Mouse (Mus musculus) embryo, embryonic 9.5 days (tissue): Measurements from ENCODE around the gene Rbpj.
"Not testable (repeated sequence)": the region's sequence is repeated elsewhere in the genome, so short reads cannot be mapped to it uniquely, and the experiment has no call there.

Experiments used
- DNase-seq: peaks from one replicate; pipeline ENCODE4 v3.0.0-alpha.2; 2017; ENCODE audit errors: extremely low spot score

Gene Rbpj

DNA sequence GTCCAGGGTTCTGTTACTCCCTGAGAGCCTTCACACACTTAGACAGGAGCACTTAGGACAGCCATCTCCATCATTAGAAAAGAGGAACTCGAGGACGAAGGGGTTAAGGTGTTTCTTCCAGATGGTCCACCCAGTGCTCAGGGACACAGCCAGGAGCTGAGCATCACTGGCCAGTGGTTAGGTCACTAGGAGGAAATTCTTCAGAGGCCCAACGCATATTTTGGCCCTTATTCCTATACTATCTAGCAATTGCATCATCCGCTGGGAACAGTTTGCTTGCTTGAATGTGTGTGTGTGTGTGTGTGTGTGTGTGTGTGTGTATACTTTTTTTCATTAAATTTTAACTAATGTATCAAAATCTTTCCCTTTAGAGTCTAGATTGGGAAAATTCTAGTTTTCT is 45.5 kb downstream of the Rbpj start:
- no peak for DNase-seq

DNA sequence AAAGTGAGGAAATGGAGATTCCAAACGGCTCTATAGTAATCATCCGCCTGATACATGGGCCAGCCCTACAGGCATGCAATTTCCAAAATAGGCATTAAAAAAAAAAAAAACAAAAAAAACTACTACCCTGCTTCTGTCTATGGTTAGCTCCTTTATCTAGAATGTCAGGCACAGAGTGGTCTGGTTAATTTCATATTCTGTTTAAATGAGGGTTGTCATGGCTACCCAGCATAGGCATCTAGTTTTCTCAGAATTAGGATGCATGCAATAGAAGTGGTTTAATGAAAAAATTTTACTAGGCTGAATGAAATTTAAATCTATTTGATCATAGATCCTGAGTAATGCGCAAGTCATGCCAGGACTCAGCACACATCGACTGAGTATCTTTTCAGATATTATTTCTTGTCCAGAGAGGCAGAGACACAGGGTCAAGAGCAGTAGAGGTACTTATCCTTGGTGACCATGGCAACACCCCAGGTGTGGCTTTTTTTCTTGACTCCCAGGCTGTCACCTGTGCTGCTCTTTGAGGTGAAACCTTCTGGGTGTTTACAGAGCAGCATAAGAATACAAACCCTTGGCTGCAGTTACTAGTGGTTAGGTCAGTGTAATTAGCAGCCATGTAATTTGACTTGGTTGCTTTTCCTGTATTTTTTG is 49.1 kb downstream of the Rbpj start:
- no peak for DNase-seq

DNA sequence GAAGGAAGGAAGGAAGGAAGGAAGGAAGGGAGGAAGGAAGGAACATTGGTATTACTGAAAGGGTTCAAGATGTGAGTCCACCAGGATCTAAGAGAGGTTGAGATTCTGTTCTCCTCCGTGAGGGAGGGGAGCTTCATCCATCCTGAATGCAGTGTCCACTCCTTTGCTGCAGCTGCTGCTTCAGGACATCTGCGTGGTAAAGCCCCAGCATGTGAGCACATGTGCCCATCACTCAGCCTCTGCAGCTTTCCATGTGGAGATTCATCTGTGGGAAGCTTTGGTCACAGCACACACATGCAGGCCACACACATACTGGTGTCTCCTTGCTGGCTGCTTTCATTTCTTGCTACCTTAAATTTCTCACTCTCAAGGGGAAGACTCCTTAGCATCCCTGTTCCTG is 50.5 kb downstream of the Rbpj start:
- no peak for DNase-seq

DNA sequence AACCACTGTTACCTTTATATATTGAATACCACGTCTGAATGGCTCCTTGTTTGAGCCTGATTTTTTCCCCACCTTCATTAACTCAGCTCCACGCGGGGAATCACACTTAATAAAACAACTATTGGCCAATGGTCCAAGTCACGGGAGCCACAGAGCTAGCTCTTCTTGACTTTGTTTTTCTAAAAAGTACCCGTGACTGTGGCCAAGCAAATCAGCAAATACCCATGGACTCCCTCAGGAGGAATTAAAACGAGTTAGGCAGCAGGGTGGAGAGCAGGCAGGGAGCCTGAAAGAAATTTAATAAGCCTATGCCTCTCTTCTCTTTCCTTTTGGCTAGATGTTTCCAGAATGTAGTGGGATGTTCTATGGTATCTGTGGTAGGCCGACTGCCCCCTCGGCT is 51.9 kb downstream of the Rbpj start:
- DNase-seq, result no peak

DNA sequence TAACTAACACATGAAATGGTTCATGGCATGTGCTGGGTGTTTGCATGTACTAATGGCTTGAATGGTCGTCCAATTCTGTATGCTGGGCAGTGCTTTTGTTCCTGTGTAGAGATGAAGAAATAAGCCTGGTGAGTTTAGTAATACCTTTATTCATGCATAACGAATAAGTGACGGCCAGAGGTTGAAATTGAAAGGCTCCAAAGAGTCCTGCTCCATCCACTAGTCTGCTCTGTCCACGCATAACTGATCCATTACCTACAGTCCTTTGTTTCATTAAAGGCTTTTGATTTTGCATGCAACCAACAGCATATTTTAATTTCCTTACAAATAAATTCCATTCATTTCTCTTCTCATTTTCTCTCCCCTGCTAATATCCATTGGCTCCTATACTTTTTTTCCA is 53.2 kb downstream of the Rbpj start:
- DNase-seq, result no peak

DNA sequence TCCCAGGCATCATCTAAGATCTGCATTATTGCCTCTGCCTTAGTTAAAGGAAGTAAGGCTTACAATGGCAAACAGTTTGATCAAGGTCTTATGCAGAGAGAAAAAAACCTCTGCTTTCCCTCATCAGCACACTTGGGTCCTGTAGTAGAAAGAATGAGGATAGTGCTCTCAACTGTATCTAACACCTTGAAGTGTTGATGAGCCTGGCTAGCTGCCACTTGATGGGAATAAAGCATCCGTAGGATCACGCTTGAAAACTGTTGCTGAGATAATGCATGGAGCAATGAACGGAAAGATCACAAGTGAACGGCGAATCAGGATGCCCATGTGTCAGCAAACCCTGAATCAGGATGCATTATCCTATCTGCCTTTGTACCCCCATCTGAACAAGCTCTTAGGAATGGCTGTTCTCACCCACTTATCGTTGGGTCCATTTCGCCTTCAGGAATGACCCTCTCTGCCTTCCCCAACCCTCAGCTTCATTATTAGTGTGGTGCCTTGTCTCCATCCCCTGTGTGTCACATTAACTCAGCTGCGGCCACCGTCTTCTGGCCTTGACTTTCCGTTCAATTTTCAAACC is 54.1 kb downstream of the Rbpj start:
- DNase-seq, result no peak

DNA sequence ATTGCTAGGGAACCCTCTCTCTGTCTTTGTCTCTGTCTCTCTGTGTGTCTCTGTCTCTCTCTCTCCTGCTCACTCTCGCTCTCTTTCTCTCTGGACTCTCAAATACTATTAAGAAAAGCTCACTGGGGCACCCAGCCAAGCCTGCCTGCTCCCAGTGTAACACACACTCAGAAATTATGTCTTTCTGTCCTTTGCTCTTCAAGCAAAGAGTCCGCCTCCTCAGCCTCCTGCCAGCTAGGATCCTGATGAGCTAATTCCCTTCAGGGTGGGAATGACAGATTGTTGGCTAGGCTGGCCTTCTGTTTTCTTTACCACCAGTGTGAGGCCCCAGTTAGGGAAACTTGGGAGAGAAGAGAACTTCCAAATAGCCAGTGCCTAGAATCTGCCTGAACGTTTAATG is 57.1 kb downstream of the Rbpj start:
- no peak for DNase-seq

DNA sequence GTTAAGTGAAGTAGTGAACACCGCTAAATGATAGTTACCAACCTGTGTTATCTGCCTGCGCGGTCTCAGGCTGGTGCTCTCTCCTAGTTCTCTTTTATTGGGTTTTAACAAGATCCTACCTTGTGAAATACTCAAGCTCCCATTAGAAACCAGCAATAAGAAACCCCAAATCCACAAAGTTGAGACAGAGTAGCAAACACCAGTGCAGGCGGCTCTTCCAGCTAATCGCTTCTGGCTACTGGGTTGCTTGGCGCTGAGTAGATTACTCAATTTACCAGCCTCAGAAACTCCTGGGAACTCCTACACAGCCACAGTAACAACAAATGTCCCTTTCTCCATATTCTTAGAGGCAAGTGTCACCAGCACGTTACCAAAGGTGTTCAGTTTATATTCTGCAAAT is 58.2 kb downstream of the Rbpj start:
- DNase-seq, result no peak

DNA sequence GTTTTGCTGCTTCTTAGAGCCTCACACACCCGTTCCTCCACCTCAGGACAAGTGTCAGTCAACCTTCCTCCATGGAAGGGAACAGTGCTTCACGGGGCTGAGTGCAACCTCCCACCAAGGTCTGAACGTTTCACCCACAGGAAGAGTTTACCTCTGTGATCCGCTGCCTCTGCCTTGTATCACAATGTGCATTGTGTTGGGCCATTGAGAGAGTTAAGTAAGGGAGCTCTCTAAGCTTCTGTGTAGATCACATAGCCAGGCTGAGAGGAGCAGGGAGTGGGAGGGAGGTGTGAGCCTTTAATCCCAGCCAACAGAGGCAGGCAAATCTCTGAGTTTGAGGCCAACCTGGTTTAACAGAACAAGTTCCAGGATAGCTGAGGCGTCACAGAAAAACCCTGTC is 58.9 kb downstream of the Rbpj start:
- DNase-seq, result no peak

DNA sequence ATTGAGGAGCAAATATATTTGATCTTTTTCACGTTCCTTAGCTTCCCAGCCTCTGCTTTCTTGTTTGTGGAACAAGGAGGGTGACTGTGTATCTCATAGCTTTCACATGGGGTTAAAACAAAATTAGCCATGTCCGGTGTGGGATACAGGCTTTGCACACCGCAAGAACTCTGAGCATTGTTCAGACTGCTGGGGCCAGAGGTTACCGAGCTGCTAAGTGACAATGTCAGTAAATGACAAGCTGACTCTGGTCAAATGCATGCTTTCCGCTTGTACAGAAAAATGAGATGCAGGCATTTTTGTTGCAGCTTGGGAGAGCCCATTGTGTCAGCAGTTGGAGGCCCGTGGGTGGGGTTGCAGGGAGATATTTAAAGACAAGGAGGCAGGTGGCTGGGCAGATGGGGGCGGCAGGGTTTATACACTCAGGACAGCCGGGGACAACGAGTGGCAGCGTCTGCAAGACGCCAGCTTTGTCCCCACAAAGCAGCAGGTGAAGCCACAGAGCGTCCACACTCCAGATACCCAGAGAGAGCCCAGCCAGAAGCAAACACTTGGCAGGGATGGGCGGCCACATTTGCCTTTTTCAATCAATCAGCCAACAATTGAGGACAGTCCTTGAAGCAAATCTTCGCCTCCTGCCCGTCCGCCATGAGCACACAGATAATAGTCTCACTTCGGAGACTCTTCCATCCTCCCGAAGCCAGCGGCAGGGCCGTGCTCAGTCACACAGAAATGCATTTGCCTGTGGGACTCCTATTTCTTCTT is 59.5 kb downstream of the Rbpj start:
- peak; percentile 37 for DNase-seq

DNA sequence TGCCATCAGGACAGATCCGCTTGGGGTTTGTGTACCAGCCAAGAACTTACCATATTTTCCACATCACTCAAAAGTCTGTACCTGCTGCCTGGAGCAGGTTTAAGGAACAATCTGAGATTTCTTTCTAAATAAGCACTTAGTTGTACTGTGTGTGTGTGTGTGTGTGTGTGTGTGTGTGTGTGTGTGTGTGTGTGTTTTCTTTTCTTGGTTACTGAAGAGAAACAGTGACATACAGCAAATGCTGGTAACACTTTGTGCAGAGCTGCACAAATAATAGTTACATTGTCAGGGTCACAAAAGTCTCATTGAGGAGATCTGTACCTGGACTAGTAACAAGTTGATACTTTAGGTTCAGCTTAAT is 60.1 kb downstream of the Rbpj start:
- DNase-seq, result no peak

DNA sequence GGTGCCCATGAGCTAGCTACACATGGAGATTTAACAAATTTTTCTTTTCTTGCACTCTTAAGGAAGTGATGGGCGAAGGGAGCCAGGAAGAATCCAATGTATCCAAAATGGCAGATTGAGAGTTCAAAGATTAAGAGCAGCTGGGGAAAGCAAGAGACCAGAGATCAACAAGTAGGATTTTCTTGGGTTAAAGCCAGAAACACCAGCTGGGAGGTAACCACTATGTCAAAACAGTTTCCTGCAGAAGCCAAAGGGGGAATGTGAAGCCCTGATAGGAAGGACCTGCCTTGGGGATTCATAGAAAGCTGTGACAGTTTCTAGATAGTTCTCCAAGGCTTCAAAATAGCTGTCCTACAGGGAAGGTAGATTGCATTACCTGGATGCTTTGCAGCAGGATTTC is 63.9 kb downstream of the Rbpj start:
- DNase-seq, result no peak

DNA sequence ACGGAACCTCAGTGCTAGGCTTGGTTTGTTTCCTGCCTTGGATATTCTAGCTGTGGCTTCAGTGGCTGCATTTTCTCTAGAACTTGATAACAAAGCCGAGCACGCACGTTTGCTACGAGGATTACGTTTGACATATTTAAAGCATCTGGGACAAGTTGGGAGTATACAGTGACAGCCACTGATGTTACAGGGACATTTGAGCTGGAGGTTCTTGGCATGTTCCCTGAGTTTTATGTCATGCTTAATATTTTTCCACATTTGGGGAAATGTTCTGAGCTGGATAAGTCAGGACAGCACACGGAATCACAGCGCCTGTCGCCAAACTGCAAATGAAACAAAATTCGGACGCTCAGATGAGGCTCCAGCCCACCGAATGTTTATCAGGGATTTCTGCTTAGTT is 69.1 kb downstream of the Rbpj start:
- DNase-seq, result no peak

DNA sequence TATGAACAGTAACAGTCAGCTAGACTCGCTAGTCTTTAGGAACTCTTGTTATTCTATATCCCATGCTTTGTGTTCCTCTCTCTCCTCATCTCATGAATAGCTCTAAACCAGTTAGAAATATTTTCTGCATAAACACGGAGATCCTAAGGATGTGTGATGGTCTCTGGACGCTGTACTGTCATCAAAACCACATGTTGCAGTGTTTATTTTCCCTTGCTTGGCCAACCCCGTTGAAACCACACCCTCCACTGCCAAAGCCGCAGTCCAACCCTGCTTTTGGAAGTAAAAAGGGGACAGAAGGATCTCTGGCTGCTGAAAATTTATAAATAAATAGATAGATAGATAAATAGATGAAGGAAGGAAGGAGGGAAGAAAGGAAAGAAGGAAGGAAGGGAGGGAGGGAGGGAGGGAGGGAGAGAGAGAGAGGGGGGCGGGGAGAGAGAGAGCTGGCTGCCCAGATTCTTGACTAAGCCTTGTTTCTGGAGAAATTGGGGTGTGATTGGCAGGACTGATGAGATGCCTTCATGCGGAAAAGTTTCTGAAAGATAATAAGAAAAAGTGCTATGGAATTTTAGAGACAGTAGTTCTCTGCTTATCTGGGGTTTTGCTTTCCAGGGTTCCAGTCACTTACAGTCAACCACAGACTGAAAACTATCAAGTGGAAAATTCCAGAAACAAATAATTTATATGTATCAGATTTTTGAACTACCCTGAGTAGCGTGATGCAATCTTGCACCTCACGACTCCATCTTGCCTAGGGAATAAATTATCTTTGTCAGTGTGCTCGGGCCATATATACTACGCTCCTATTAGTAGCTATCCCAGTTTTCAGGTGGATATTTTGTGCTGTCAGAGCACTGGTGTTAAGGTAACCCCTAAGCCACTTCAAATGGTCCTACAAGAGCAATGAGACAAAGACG is 70.9 kb downstream of the Rbpj start:
- no peak for DNase-seq

DNA sequence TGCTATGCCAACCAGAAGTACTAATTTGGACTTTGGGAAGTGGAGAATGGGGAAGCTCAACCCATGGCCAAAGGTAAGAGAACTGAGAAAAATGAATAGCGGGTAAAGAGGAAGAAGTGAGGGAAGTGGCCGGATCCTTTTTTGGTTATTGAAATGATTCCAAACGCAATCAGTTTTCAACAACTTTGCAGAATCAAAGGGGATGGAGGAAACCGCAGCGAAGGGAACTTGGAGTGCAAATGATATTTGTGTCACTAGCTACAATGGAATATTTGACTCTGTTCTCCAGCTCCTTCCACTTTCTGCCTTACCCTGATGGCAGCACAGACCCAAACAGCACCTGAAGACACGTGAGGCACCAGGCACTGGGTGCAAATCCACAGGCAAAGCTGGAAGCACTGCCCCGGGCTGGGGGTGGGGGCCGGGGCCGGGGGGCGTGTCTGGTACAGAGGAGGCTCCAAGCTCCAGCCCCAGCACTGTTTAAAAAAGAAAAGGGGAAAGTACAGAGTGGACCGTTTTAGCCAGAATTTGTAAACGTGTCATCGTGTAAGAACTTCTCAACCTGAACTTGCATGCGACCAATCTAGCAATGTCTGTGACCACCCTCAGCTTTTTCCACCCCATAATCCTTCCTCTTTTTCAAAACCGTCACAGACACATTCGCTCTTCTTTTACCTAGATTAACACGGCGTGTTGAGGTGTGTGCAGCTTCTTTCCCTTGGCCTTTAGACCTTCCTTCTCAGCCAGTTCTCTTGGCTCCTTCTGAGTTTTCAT is 74.1 kb downstream of the Rbpj start:
- no peak for DNase-seq

DNA sequence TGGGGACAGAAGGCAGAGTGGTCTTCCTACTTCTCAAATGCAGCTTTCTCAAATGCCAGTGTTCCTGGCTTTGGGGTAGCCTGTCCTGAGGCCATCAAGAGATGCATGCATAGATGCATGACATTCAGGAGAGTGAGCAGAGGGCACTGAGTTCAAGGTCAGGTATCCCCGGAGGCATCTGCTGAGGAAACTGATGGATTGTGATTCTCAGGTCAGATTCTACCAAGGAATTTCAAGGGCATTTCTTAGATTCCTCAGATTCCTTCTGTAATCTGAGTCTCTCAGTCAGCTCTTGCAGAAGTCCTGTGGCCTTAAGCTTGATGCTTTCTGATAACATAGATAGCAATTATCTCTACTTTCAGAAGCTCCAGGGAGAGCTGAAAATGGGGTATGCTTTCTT is 76.1 kb downstream of the Rbpj start:
- DNase-seq, result no peak

DNA sequence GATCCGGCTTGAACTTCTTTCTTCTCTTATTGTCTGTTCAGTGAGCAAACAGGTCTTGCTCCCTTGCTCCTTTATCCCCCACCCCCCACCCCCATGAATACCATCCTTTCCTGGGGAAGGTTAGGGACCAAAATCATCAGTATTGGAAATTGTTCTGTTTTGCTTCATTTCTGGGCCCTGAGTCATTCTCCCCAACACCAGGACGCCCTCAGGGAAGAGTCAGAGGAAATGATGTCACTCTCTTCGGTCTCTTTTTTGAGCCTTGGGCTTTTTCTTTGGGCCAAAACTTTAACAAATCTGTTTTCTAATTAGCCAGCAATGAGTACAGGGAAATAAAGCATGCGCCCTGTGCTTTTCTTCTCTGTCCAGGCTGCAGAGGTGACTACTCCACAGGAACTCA is 77.4 kb downstream of the Rbpj start:
- no peak for DNase-seq

DNA sequence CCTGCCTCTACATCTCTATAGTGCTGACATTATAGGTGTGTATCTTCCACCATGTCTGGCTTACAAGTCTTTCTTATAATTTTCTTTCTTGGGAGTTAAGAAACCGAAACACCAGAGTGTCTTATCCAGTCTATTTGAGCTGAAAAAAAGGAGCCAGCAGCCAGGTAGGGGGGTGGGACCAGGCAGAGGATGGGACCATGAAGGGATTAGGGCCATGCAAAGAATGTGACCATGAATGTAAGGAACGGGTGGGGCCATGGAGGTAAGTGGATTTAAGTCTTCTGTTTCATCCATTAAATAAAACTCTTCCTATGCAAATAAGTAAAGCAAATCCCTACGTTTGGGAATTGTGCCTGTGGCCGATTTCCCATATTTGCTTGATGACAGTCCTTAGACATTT is 78.0 kb downstream of the Rbpj start:
- DNase-seq, result no peak

DNA sequence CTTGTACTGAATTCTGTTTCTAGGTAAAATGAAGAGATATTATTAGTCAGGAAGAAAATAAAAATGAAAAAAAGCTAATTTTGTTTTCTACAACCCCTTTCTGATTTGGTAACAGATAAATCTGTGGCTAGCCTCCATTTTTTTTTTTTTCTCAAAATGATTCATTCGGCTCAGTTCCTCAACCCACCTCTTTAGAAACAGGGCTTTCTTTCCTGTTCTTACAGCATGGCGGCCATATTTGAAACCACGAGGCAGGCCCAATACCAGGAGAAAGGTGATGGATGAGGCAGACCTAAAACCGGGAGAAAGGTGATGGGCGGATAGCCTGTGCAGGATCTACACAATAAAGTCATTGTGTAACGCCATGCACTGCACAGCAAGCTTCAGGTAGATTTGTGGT is 80.5 kb downstream of the Rbpj start:
- no peak for DNase-seq

DNA sequence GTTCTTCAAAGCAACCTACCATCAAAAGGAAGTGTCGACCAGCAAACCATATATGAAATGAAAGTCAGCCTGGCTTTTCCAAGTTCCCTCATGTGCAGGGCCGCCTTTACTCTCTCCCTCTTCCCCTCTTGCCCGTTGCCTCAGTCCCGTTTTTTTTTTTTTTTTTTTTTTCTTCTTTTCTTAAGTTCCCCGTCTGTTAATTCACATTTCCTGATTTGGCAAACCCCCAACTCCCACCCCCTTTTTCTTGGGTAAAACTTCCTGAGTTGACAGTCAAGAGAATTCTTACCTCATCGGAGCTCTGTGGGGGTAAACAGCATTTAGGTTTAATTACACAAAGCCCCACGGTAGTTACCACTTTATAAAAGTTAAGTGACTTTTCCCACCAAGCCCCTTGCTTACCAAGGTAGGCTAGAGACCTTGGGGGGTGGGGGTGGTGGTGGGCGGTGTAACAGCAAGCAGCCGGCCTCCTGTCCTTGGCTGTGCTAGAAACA is 81.1 kb downstream of the Rbpj start:
- no peak for DNase-seq

DNA sequence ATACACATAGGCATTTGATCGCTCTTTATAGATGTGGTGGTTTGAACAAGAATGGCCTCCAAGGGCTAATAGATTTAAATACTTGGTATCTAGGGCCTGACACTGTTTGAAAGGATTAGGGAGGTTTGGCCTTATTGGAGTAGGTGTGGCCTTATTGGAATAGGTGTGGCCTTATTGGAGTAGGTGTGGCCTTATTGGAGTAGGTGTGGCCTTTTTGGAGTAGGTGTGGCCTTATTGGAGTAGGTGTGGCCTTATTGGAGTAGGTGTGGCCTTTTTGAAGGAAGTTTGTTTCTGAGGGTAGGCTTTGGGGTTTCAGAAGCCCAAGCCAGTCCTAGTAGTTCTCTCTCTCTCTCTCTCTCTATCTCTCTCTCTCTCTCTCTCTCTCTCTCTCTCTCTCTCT is 84.4 kb downstream of the Rbpj start:
- not testable (repeated sequence) for DNase-seq
